Mouse (Mus musculus) CD4-positive, CD25-positive, alpha-beta regulatory T cell, adult 4 months (primary cell): ENCODE measurements around the gene Atp6v1f. TPM values are rescaled to one million over a fixed set of nuclear protein-coding genes. Genes with fewer than 3 reads are reported as not detected.

Experiments
- ATAC-seq: one replicate; pipeline ENCODE4 v1.8.0; 2017
- polyA plus RNA-seq, 2 experiments: library from polyadenylated mRNA; unstranded; fragments of 100-300 nt; shearing (Covaris generic); gene quantifications; one replicate each; pipeline ENCODE4 v1.2.1; 2017

Atp6v1f gene
- polyA plus RNA-seq = 100 to 1,000 TPM; 325 to 332 TPM

- ATAC-seq = peak; percentile 87
Observed at GRCm38 (mm10) chr6:29467583-29468354, at the start of gene Atp6v1f. Gene Atp6v1f (plus strand): TSS chr6:29467718.

GRCm38 (mm10) chr6:29420596-29420995 lies 46.9 kb upstream of the Atp6v1f start:
- no peak for ATAC-seq

GRCm38 (mm10) chr6:29425118-29425517 lies 42.4 kb upstream of the Atp6v1f start:
- no peak for ATAC-seq

GRCm38 (mm10) chr6:29426331-29426730 lies 41.2 kb upstream of the Atp6v1f start:
- no peak for ATAC-seq

- ATAC-seq = no peak
Observed at GRCm38 (mm10) chr6:29428171-29428570, 39.3 kb upstream of the Atp6v1f start.

GRCm38 (mm10) chr6:29430681-29431420 lies 36.7 kb upstream of the Atp6v1f start:
- ATAC-seq = no peak

GRCm38 (mm10) chr6:29431473-29431872 lies 36.0 kb upstream of the Atp6v1f start:
- no peak for ATAC-seq

- no peak for ATAC-seq
Observed at GRCm38 (mm10) chr6:29432156-29432555, 35.4 kb upstream of the Atp6v1f start.

GRCm38 (mm10) chr6:29432676-29433037 lies 34.9 kb upstream of the Atp6v1f start:
- no peak for ATAC-seq

- no peak for ATAC-seq
Observed at GRCm38 (mm10) chr6:29433038-29433803, 34.3 kb upstream of the Atp6v1f start, which contains the start of gene Flnc. Gene Flnc (plus strand): TSS chr6:29433256.

GRCm38 (mm10) chr6:29433804-29434795 lies 33.4 kb upstream of the Atp6v1f start:
- no peak for ATAC-seq

- ATAC-seq = no peak
Observed at GRCm38 (mm10) chr6:29434911-29435691, 32.4 kb upstream of the Atp6v1f start.

GRCm38 (mm10) chr6:29435940-29436451 lies 31.5 kb upstream of the Atp6v1f start:
- no peak for ATAC-seq

- ATAC-seq = no peak
Observed at GRCm38 (mm10) chr6:29436461-29436934, 31.0 kb upstream of the Atp6v1f start.

- ATAC-seq = no peak
Observed at GRCm38 (mm10) chr6:29439251-29439650, 28.3 kb upstream of the Atp6v1f start.

GRCm38 (mm10) chr6:29439789-29440188 lies 27.7 kb upstream of the Atp6v1f start:
- ATAC-seq = no peak

- peak; percentile 34 for ATAC-seq
Observed at GRCm38 (mm10) chr6:29444773-29445172, 22.7 kb upstream of the Atp6v1f start.

- no peak for ATAC-seq
Observed at GRCm38 (mm10) chr6:29445354-29445753, 22.2 kb upstream of the Atp6v1f start.

GRCm38 (mm10) chr6:29449858-29450257 lies 17.7 kb upstream of the Atp6v1f start:
- ATAC-seq = no peak

GRCm38 (mm10) chr6:29450667-29451066 lies 16.9 kb upstream of the Atp6v1f start:
- ATAC-seq = no peak

- no peak for ATAC-seq
Observed at GRCm38 (mm10) chr6:29461502-29461901, 6.0 kb upstream of the Atp6v1f start.
